Mouse (Mus musculus): ENCODE measurements around the gene Tmem159. TPM values are rescaled to one million over a fixed set of nuclear protein-coding genes. Genes with fewer than 3 reads are reported as not detected.

The Tmem159 gene
- polyA plus RNA-seq, 1 experiment from 2014 or later = 23.3 TPM

DNA sequence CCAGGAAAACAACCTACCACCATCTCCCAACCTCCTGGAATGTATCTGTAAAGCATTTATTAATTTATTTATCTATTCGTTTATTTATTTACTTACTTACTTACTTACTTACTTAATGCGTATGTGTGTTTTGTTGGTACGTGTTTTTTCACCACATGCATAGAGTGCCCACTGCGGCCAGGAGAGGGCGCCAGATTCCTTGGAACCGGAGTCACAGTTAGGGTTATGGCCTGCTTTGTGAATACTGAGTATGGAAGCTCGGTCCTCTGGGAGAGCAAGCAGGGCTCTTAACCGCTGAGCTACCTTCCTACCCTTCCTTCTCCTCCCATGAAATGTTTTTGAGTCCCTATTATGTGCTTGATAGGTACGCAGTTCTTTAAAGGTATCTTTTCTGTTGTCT is 3.8 kb upstream of the Tmem159 start:
- H3K4me1 ChIP-seq (replicated peaks) = 0 out of 2 replicates have a peak, but pooled peaks cover 7% of the 10 kb centered on the region
- H3K4me2 ChIP-seq = no peak overlapping the region
- no peak; the same call in 1 of the 2 replicates for ATAC-seq (ENCODE audit: insufficient number of reproducible peaks, insufficient read depth, low FRiP score, low TSS enrichment, low read depth)
- H3K27ac ChIP-seq = no peak overlapping the region
- H3K36me3 ChIP-seq = no peaks in the 10 kb centered on the region
- no peak overlapping the region for H3K9ac ChIP-seq (replicated peaks)
- no peak overlapping the region for H3K4me3 ChIP-seq (replicated peaks)
- no peaks in the 10 kb centered on the region for H3K9me3 ChIP-seq
- WGBS = 27% methylated on average over 9 of the region's 9 CpGs
- no peaks in the 10 kb centered on the region for H3K27me3 ChIP-seq

DNA sequence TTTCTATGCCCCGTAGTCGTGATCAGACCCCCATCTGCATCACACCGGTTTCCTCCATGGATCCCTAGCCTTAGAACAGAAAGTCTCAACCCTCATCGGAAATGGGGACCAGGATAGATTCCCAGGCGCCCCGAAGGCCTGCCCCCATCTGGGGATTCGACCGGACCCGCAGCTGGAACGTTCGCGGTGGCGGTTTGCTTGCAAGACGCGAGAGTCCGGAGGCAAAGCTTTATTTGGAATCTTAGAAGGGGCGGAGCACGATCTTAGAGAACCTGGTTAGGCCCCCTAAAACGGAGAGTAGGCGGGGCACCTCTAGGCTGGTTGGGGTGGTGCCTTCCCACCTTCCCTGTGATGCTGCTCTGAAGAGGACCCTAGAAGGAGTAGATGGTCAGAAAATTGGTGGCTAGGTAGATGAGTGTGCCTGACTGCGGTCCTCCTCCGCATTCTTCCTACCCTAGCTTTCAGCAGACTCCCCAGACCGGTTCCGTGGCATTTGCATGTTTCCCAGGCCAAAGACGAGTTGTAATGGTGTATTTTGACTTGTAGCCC is 940 bp downstream of the Tmem159 start:
- peak overlapping the region; percentile 64 for H3K4me3 ChIP-seq (replicated peaks)
- 0 out of 2 replicates have a peak, but pooled peaks have one; percentile 15 for ATAC-seq (ENCODE audit: insufficient number of reproducible peaks, insufficient read depth, low FRiP score, low TSS enrichment, low read depth)
- H3K27me3 ChIP-seq = no peaks in the 10 kb centered on the region; the same call in 1 of the 2 replicates
- H3K9ac ChIP-seq (replicated peaks) = peak overlapping the region; percentile 66
- peak overlapping the region; percentile 87 for H3K4me2 ChIP-seq
- WGBS = 2% methylated on average over 25 of the region's 25 CpGs
- H3K9me3 ChIP-seq = no peaks in the 10 kb centered on the region
- no peak overlapping the region for H3K27ac ChIP-seq
- H3K4me1 ChIP-seq (replicated peaks) = 0 out of 2 replicates have a peak, but pooled peaks cover 9% of the 10 kb centered on the region
- H3K36me3 ChIP-seq = 0 out of 2 replicates have a peak, but pooled peaks cover 4% of the 10 kb centered on the region

DNA sequence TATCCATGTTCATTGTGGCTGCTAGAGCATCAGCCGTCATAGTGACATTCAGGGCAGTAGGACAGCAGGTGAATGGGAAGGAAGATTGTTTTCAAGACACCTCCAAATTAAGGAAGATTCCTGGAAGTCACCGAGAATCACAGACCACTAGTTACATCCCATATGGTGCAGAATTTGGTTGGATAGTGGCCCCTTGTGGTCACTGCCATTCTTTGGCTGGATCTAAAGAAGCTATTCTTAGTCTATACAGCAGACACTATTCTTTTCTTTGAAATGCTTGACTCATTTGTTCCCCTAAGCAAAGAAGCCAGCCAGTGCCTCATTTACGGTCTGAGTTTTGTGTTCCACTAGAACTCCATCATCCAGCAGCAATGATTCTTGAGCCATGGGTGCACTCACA is 2.8 kb downstream of the Tmem159 start:
- WGBS = 71% methylated on average over 3 of the region's 3 CpGs
- no peaks in the 10 kb centered on the region for H3K9me3 ChIP-seq
- no peaks in the 10 kb centered on the region; the same call in 1 of the 2 replicates for H3K27me3 ChIP-seq
- H3K4me1 ChIP-seq (replicated peaks) = 0 out of 2 replicates have a peak, but pooled peaks cover 9% of the 10 kb centered on the region
- no peak overlapping the region for H3K4me2 ChIP-seq
- no peak overlapping the region for H3K9ac ChIP-seq (replicated peaks)
- no peak overlapping the region for H3K27ac ChIP-seq
- H3K36me3 ChIP-seq = 0 out of 2 replicates have a peak, but pooled peaks cover 6% of the 10 kb centered on the region
- ATAC-seq (ENCODE audit: insufficient number of reproducible peaks, insufficient read depth, low FRiP score, low TSS enrichment, low read depth) = no peak
- no peak overlapping the region for H3K4me3 ChIP-seq (replicated peaks)

- no peak for ATAC-seq (ENCODE audit: insufficient number of reproducible peaks, insufficient read depth, low FRiP score, low TSS enrichment, low read depth)
- no peak overlapping the region for H3K4me3 ChIP-seq (replicated peaks)
- H3K9ac ChIP-seq (replicated peaks) = no peak overlapping the region
- 71% methylated on average over 2 of the region's 2 CpGs for WGBS
- H3K4me1 ChIP-seq (replicated peaks) = 0 out of 2 replicates have a peak, but pooled peaks cover 9% of the 10 kb centered on the region
- H3K9me3 ChIP-seq = no peaks in the 10 kb centered on the region
- no peak overlapping the region for H3K27ac ChIP-seq
- H3K36me3 ChIP-seq = 0 out of 2 replicates have a peak, but pooled peaks cover 6% of the 10 kb centered on the region
- H3K27me3 ChIP-seq = no peaks in the 10 kb centered on the region; the same call in 1 of the 2 replicates
- H3K4me2 ChIP-seq = no peak overlapping the region
These were observed 4.2 kb downstream of the Tmem159 start for GRCm38 (mm10) chr7:120106356-120106755.

- Histone ChIP-seq H3K9ac (replicated peaks) (no peak overlapping the region), H3K4me2 (no peak overlapping the region), H3K9me3 (no peaks in the 10 kb centered on the region), H3K27me3 (no peaks in the 10 kb centered on the region), H3K36me3 (0 out of 2 replicates have a peak, but pooled peaks cover 6% of the 10 kb centered on the region), H3K4me1 (replicated peaks) (no peaks in the 10 kb centered on the region), H3K27ac (no peak overlapping the region), H3K4me3 (replicated peaks) (no peak overlapping the region)
- ATAC-seq (ENCODE audit: insufficient number of reproducible peaks, insufficient read depth, low FRiP score, low TSS enrichment, low read depth) = no peak
- WGBS = 79% methylated on average over 5 of the region's 5 CpGs
These were observed 7.5 kb downstream of the Tmem159 start for GRCm38 (mm10) chr7:120109676-120110075.

DNA sequence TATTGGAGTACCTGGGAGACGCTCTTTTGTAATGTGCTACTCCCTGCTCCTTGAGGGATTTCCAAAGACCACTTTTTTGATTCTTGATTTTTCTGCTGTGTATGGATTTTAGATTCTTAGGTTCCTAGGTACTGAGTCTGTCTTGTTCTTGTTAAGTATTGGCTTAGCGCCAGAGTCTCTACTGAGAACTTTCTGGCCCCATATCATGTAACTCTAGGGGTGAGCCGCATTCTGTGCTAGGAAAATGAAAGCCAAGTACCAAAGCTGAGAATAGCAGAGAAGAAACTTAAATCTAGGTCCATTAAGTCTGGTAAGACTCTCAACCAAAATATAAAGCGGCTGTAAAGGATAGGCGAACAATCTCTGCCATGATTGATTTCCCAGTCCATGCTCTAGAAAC is 14.8 kb downstream of the Tmem159 start:
- H3K9me3 ChIP-seq = no peaks in the 10 kb centered on the region
- no peak overlapping the region for H3K4me3 ChIP-seq (replicated peaks)
- H3K4me2 ChIP-seq = no peak overlapping the region
- H3K27ac ChIP-seq = no peak overlapping the region
- H3K36me3 ChIP-seq = peaks cover 5% of the 10 kb centered on the region; the same call in 1 of the 2 replicates
- ATAC-seq (ENCODE audit: insufficient number of reproducible peaks, insufficient read depth, low FRiP score, low TSS enrichment, low read depth) = no peak
- 78% methylated on average over 5 of the region's 5 CpGs for WGBS
- H3K27me3 ChIP-seq = no peaks in the 10 kb centered on the region
- H3K9ac ChIP-seq (replicated peaks) = no peak overlapping the region
- H3K4me1 ChIP-seq (replicated peaks) = peaks cover 5% of the 10 kb centered on the region

GRCm38 (mm10) chr7:120117529-120117928 is 15.4 kb downstream of the Tmem159 start:
- peaks cover 5% of the 10 kb centered on the region for H3K4me1 ChIP-seq (replicated peaks)
- WGBS = 28% methylated on average over 6 of the region's 6 CpGs
- no peak overlapping the region for H3K4me2 ChIP-seq
- H3K27me3 ChIP-seq = no peaks in the 10 kb centered on the region
- H3K4me3 ChIP-seq (replicated peaks) = no peak overlapping the region
- no peak overlapping the region for H3K27ac ChIP-seq
- ATAC-seq (ENCODE audit: insufficient number of reproducible peaks, insufficient read depth, low FRiP score, low TSS enrichment, low read depth) = no peak
- H3K36me3 ChIP-seq = peaks cover 5% of the 10 kb centered on the region; the same call in 1 of the 2 replicates
- no peak overlapping the region for H3K9ac ChIP-seq (replicated peaks)
- no peaks in the 10 kb centered on the region for H3K9me3 ChIP-seq

DNA sequence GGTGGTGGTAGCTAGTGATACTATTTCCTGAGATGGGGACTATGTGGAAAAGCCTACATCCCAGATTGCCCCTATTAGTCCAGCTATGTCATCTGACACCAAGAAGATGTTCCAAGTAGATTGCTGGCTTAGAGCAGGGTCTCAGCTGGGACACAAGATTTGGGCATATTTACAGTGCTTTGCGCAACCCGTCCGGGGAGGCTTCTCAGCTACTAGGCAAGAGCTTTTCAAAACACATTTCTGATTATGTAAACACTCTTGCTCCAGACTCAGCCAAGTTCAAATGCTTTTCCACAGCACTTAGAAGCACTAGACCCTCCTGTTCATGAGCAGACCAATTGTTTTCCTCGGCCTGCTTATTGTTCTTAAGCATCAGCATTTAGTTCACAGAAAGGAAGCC is 21.6 kb downstream of the Tmem159 start:
- Histone ChIP-seq H3K4me1 (replicated peaks) (peaks cover 35% of the 10 kb centered on the region), H3K9ac (replicated peaks) (no peak overlapping the region), H3K9me3 (no peaks in the 10 kb centered on the region), H3K4me3 (replicated peaks) (no peak overlapping the region), H3K36me3 (peaks cover 5% of the 10 kb centered on the region; the same call in 1 of the 2 replicates), H3K27me3 (no peaks in the 10 kb centered on the region), H3K27ac (no peak overlapping the region), H3K4me2 (no peak overlapping the region)
- WGBS = 89% methylated on average over 4 of the region's 4 CpGs
- ATAC-seq (ENCODE audit: insufficient number of reproducible peaks, insufficient read depth, low FRiP score, low TSS enrichment, low read depth) = no peak

DNA sequence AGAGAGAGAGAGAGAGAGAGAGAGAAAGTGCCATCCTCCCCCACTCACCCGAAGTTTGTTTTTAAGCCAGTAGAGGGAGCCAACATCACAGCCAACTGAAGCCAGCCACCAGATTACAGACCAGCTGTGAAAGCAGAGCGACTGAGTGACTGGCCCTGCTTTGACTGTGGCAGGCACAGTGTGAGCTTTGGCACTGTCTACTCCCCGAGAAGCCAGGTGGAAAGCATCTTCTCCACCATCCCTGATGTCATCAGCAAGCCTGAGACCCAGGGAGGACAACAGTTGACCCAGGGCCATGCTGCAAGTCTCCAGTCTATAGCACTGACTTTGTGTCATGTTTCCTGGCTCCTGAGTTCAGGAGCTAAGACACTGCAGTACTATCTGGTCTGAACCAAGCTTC is 22.7 kb downstream of the Tmem159 start:
- Histone ChIP-seq H3K27me3 (no peaks in the 10 kb centered on the region), H3K4me3 (replicated peaks) (no peak overlapping the region), H3K4me1 (replicated peaks) (peaks cover 35% of the 10 kb centered on the region), H3K27ac (peak overlapping the region; percentile 25; the same call in 1 of the 2 replicates), H3K9me3 (no peaks in the 10 kb centered on the region), H3K4me2 (no peak overlapping the region), H3K36me3 (peaks cover 5% of the 10 kb centered on the region; the same call in 1 of the 2 replicates), H3K9ac (replicated peaks) (no peak overlapping the region)
- ATAC-seq (ENCODE audit: insufficient number of reproducible peaks, insufficient read depth, low FRiP score, low TSS enrichment, low read depth) = peak; percentile 68
- WGBS = 0% methylated on average over 3 of the region's 3 CpGs

GRCm38 (mm10) chr7:120126976-120127685 is 25.0 kb downstream of the Tmem159 start:
- no peaks in the 10 kb centered on the region for H3K9me3 ChIP-seq

GRCm38 (mm10) chr7:120127686-120128059 is 25.5 kb downstream of the Tmem159 start:
- peak overlapping the region; percentile 79 for H3K27ac ChIP-seq
- peak; percentile 79 for ATAC-seq (ENCODE audit: insufficient number of reproducible peaks, insufficient read depth, low FRiP score, low TSS enrichment, low read depth)
- no peak overlapping the region for H3K4me3 ChIP-seq (replicated peaks)
- H3K9me3 ChIP-seq = no peaks in the 10 kb centered on the region
- no peaks in the 10 kb centered on the region for H3K36me3 ChIP-seq
- peaks cover 35% of the 10 kb centered on the region for H3K4me1 ChIP-seq (replicated peaks)
- peak overlapping the region; percentile 16 for H3K4me2 ChIP-seq
- WGBS = 13% methylated on average over 4 of the region's 4 CpGs
- H3K27me3 ChIP-seq = no peaks in the 10 kb centered on the region
- H3K9ac ChIP-seq (replicated peaks) = no peak overlapping the region

More at GRCm38 (mm10) chr7:120126976-120127685, 25.0 kb downstream of the Tmem159 start:
- Histone ChIP-seq H3K27me3 (no peaks in the 10 kb centered on the region), H3K4me3 (replicated peaks) (no peak overlapping the region), H3K27ac (peak overlapping the region; percentile 79), H3K9ac (replicated peaks) (no peak overlapping the region), H3K4me2 (peak overlapping the region; percentile 16), H3K36me3 (no peaks in the 10 kb centered on the region), H3K4me1 (replicated peaks) (peaks cover 35% of the 10 kb centered on the region)
- ATAC-seq (ENCODE audit: insufficient number of reproducible peaks, insufficient read depth, low FRiP score, low TSS enrichment, low read depth) = peak; percentile 24; the same call in 1 of the 2 replicates
- WGBS = 11% methylated on average over 5 of the region's 5 CpGs

Data from limb, embryonic 12.5 days (tissue).